Mouse (Mus musculus) spleen, adult 2 months (tissue): ENCODE measurements around the gene Tnfsf15.

ENCODE experiments used
- CTCF ChIP-seq: fragments of 200-500 bp; IDR thresholded peaks from 2 replicates; pipeline ENCODE4 v1.5.1; 2011; ENCODE audit warnings: mild to moderate bottlenecking, inconsistent platforms; ENCODE audit not compliant: insufficient read depth, insufficient read length, insufficient replicate concordance; ENCODE audit errors: extremely low read depth
- POLR2A ChIP-seq: fragments of 200-500 bp; IDR thresholded peaks from 2 replicates; pipeline ENCODE4 v1.6.1; 2011; ENCODE audit warnings: low read depth, low read length, inconsistent platforms

- TF ChIP-seq POLR2A (no peak), CTCF (no peak)
These were observed 38.9 kb upstream of the Tnfsf15 start for GRCm38 (mm10) chr4:63783826-63784225.
